Mouse (Mus musculus) skeletal muscle tissue, adult 2 months (tissue): Measurements from ENCODE around the gene Nek8.
"Not testable (repeated sequence)": the region's sequence is repeated elsewhere in the genome, so short reads cannot be mapped to it uniquely, and the experiment has no call there.

Experiments used
- DNase-seq: peaks from one replicate; pipeline ENCODE4 v3.0.0-alpha.2; 2012; ENCODE audit warnings: low read depth, low spot score

The Nek8 gene

GRCm38 (mm10) chr11:78176402-78176862 lies at the start of gene Nek8, which contains the start of gene Tlcd1:
Nek8 (minus strand) TSS chr11:78176675.
Tlcd1 (plus strand) TSS chr11:78176711.
- DNase-seq, result peak; percentile 73

- peak; percentile 37 for DNase-seq
Observed at GRCm38 (mm10) chr11:78223586-78223985, 47.1 kb upstream of the Nek8 start.

- no peak for DNase-seq
Observed at GRCm38 (mm10) chr11:78215709-78216317, 39.3 kb upstream of the Nek8 start.

GRCm38 (mm10) chr11:78213086-78213817 lies 36.8 kb upstream of the Nek8 start:
- DNase-seq, result no peak

GRCm38 (mm10) chr11:78211513-78211912 lies 35.0 kb upstream of the Nek8 start:
- DNase-seq, result no peak

- DNase-seq, result no peak
Observed at GRCm38 (mm10) chr11:78210615-78211014, 34.1 kb upstream of the Nek8 start.

- DNase-seq, result no peak
Observed at GRCm38 (mm10) chr11:78209886-78210285, 33.4 kb upstream of the Nek8 start.

- no peak for DNase-seq
Observed at GRCm38 (mm10) chr11:78207190-78207589, 30.7 kb upstream of the Nek8 start.

- DNase-seq, result no peak
Observed at GRCm38 (mm10) chr11:78205361-78206206, 29.1 kb upstream of the Nek8 start.

- DNase-seq, result no peak
Observed at GRCm38 (mm10) chr11:78204287-78204686, 27.8 kb upstream of the Nek8 start.

- DNase-seq, result no peak
Observed at GRCm38 (mm10) chr11:78202372-78202771, 25.9 kb upstream of the Nek8 start.

GRCm38 (mm10) chr11:78195101-78195863 lies 18.8 kb upstream of the Nek8 start:
- no peak for DNase-seq

- peak; percentile 66 for DNase-seq
Observed at GRCm38 (mm10) chr11:78194411-78195100, 18.1 kb upstream of the Nek8 start.

GRCm38 (mm10) chr11:78193113-78193512 lies 16.6 kb upstream of the Nek8 start, which contains the start of gene Proca1:
Proca1 (plus strand) TSS chr11:78193392.
- no peak for DNase-seq

- DNase-seq, result no peak
Observed at GRCm38 (mm10) chr11:78190041-78190440, 13.6 kb upstream of the Nek8 start.

GRCm38 (mm10) chr11:78189234-78190040 lies 13.0 kb upstream of the Nek8 start:
- DNase-seq, result no peak

GRCm38 (mm10) chr11:78188331-78189233 lies 12.1 kb upstream of the Nek8 start, which contains the start of gene Rab34:
Rab34 (plus strand) TSS chr11:78188430.
- DNase-seq, result peak; percentile 41

- DNase-seq, result not testable (repeated sequence)
Observed at GRCm38 (mm10) chr11:78184702-78185101, 8.2 kb upstream of the Nek8 start.
